Mouse (Mus musculus) CD8-positive naive resting alpha-beta T cell, adult 2 months (primary cell): ENCODE measurements at regions not wholly inside any gene's neighbourhood (a gene's known extent, or its start where the extent isn't known, plus 50 kb on each side); places are given as distances from the start of the nearest gene placed in this dataset.

ENCODE experiments used
- DNase-seq, 2 experiments: peaks; one replicate each; pipeline ENCODE4 v3.0.0; 2022; ENCODE audit warnings: low read depth in 2 of 2, low spot score in 2 of 2

GRCm38 (mm10) chr11:33061570-33061969, 85.6 kb downstream of the Fgf18 start:
- DNase-seq = no peak

- no peak for DNase-seq
These were observed 86.8 kb downstream of the Fgf18 start for GRCm38 (mm10) chr11:33060352-33060751.

GRCm38 (mm10) chr11:33050216-33050615, 97.0 kb downstream of the Fgf18 start:
- DNase-seq = no peak

GRCm38 (mm10) chr11:33039854-33040792, 107.1 kb downstream of the Fgf18 start:
- no peak for DNase-seq

- no peak for DNase-seq
These were observed 110.8 kb downstream of the Fgf18 start for GRCm38 (mm10) chr11:33036367-33036766.

- DNase-seq = peak; percentile 2 to 14
These were observed 118.3 kb downstream of the Fgf18 start for GRCm38 (mm10) chr11:33028920-33029319.

- DNase-seq = no peak
These were observed 120.1 kb downstream of the Fgf18 start for GRCm38 (mm10) chr11:33027121-33027520.

GRCm38 (mm10) chr11:33013229-33014185, 133.7 kb downstream of the Fgf18 start:
- DNase-seq = no peak

GRCm38 (mm10) chr11:33012384-33013160, 134.6 kb downstream of the Fgf18 start:
- no peak for DNase-seq

GRCm38 (mm10) chr11:33008611-33009010, 138.6 kb downstream of the Fgf18 start:
- no peak for DNase-seq

GRCm38 (mm10) chr11:33007826-33008530, 139.2 kb downstream of the Fgf18 start:
- no peak for DNase-seq

GRCm38 (mm10) chr11:33007366-33007765, 139.8 kb downstream of the Fgf18 start:
- DNase-seq = no peak

GRCm38 (mm10) chr11:33005183-33005582, 142.0 kb downstream of the Fgf18 start:
- DNase-seq = no peak

- no peak for DNase-seq
These were observed 142.6 kb downstream of the Fgf18 start for GRCm38 (mm10) chr11:33004603-33005002.

GRCm38 (mm10) chr11:32999684-33000255, 147.4 kb downstream of the Fgf18 start:
- no peak for DNase-seq

GRCm38 (mm10) chr11:32998687-32999605, 148.3 kb downstream of the Fgf18 start:
- no peak for DNase-seq

- no peak for DNase-seq
These were observed 152.8 kb downstream of the Fgf18 start for GRCm38 (mm10) chr11:32994391-32994790.

GRCm38 (mm10) chr11:32993439-32993838, 153.8 kb downstream of the Fgf18 start:
- no peak for DNase-seq
